Mouse (Mus musculus): ENCODE measurements around the gene Mylk. TPM values are rescaled to one million over a fixed set of nuclear protein-coding genes. Genes with fewer than 3 reads are reported as not detected.
A peak's percentile ranks its signal among the peaks of the same experiment; 100 is the strongest.

Mylk gene
- polyA plus RNA-seq, 1 experiment from 2014 or later, result 562 TPM

DNA sequence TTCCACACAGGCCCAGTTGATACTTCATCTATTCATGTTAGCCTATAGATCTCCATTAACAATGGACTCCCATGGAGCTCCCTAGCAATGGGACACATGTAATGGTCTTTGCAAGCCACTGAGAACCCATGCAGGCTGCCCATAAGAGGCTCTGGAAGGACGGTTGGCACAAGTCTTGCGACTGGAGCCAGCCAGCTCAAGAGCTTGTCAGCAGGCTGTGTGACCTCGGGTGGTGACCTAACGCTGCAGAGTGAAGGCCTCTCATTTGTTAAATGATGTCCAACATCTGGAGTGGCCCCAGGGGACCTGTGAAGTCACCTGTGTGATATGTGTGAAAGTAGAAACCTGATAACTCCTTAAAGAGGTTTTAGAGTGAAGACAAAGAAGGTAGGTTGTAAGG lies 252.0 kb downstream of the Mylk start:
- Histone ChIP-seq H3K27ac (ENCODE audit: low read depth, low read length) (peak overlapping the region; percentile 31; the same call in 1 of the 2 replicates), H3K9me3 (ENCODE audit: control insufficient read depth) (no peaks in the 10 kb centered on the region), H3K4me1 (replicated peaks; ENCODE audit: control insufficient read depth, insufficient read depth, low read length) (no peaks in the 10 kb centered on the region; the same call in 1 of the 2 replicates), H3K4me2 (replicated peaks; ENCODE audit: low read depth) (peak overlapping the region; percentile 44), H3K4me3 (ENCODE audit: low read depth, low read length) (peak overlapping the region; percentile 10), H3K27me3 (replicated peaks; ENCODE audit: control insufficient read depth, insufficient read depth, low read length) (no peaks in the 10 kb centered on the region), H3K36me3 (ENCODE audit: control insufficient read depth, insufficient read depth) (peaks cover 24% of the 10 kb centered on the region), H3K9ac (ENCODE audit: low read depth, low read length) (peak overlapping the region; percentile 40)
- ATAC-seq, result no peak
- TF ChIP-seq CTCF (IDR thresholded peaks at IDR 0.05; ENCODE audit: low read depth), result no peak
- WGBS, result 67% methylated on average over 4 of the region's 4 CpGs

- TF ChIP-seq CTCF (IDR thresholded peaks at IDR 0.05; ENCODE audit: low read depth), result no peak
- 0 out of 2 replicates have a peak, but pooled peaks have one; percentile 27 for ATAC-seq
- H3K27ac ChIP-seq (ENCODE audit: low read depth, low read length), result peak overlapping the region; percentile 31
- peak overlapping the region; percentile 44 for H3K4me2 ChIP-seq (replicated peaks; ENCODE audit: low read depth)
- 37% methylated on average over 10 of the region's 10 CpGs for WGBS
- peak overlapping the region; percentile 40 for H3K9ac ChIP-seq (ENCODE audit: low read depth, low read length)
- H3K36me3 ChIP-seq (ENCODE audit: control insufficient read depth, insufficient read depth), result peaks cover 24% of the 10 kb centered on the region
- H3K27me3 ChIP-seq (replicated peaks; ENCODE audit: control insufficient read depth, insufficient read depth, low read length), result no peaks in the 10 kb centered on the region
- H3K9me3 ChIP-seq (ENCODE audit: control insufficient read depth), result no peaks in the 10 kb centered on the region
- peak overlapping the region; percentile 10 for H3K4me3 ChIP-seq (ENCODE audit: low read depth, low read length)
- no peaks in the 10 kb centered on the region; the same call in 1 of the 2 replicates for H3K4me1 ChIP-seq (replicated peaks; ENCODE audit: control insufficient read depth, insufficient read depth, low read length)
Measured at GRCm38 (mm10) chr16:34997576-34997975, 252.6 kb downstream of the Mylk start.

DNA sequence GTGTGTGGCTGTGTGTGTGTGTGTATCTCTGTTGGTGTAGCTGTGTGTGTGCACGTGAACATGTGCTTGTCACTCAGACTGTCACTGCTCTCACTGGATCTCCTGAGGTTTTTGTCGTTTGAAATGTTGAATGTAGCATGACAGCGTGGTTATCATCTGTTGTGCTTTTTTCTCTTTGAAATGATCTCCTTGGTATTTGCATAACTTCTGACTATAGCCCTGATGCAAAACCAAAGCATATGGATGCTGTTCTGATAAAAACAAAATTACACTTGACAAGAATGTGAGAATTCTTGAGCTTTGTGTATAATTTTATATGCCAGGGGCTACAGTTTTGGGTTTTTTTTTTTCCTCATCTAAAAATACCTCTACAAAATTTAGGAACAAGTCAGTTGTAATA lies 254.0 kb downstream of the Mylk start:
- H3K27ac ChIP-seq (ENCODE audit: low read depth, low read length), result no peak overlapping the region
- no peak overlapping the region for H3K9ac ChIP-seq (ENCODE audit: low read depth, low read length)
- no peak overlapping the region for H3K4me2 ChIP-seq (replicated peaks; ENCODE audit: low read depth)
- no peak for TF ChIP-seq CTCF (IDR thresholded peaks at IDR 0.05; ENCODE audit: low read depth)
- WGBS, result 71% methylated on average over 3 of the region's 3 CpGs
- H3K9me3 ChIP-seq (ENCODE audit: control insufficient read depth), result no peaks in the 10 kb centered on the region
- H3K27me3 ChIP-seq (replicated peaks; ENCODE audit: control insufficient read depth, insufficient read depth, low read length), result no peaks in the 10 kb centered on the region
- H3K36me3 ChIP-seq (ENCODE audit: control insufficient read depth, insufficient read depth), result peaks cover 19% of the 10 kb centered on the region
- ATAC-seq, result no peak
- no peaks in the 10 kb centered on the region; the same call in 1 of the 2 replicates for H3K4me1 ChIP-seq (replicated peaks; ENCODE audit: control insufficient read depth, insufficient read depth, low read length)
- no peak overlapping the region for H3K4me3 ChIP-seq (ENCODE audit: low read depth, low read length)

DNA sequence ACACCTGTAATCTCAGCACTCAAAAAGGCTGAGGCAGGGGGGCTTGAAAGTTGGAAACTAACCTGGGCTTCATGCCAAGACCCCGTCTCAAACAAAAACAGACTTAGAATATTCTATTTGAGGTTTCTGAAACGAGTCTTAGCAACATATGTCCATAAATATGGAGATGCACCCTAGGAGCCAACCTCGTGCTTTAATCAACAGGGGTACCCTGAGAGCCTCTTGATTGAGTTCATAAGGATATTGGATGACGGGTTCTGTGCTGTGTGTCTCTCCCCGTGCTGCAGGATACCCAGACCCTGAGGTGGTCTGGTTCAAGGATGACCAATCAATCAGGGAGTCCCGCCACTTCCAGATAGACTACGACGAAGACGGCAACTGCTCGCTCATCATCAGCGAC lies 255.0 kb downstream of the Mylk start:
- no peaks in the 10 kb centered on the region for H3K9me3 ChIP-seq (ENCODE audit: control insufficient read depth)
- no peak overlapping the region for H3K4me3 ChIP-seq (ENCODE audit: low read depth, low read length)
- no peak overlapping the region for H3K4me2 ChIP-seq (replicated peaks; ENCODE audit: low read depth)
- no peaks in the 10 kb centered on the region; the same call in 1 of the 2 replicates for H3K4me1 ChIP-seq (replicated peaks; ENCODE audit: control insufficient read depth, insufficient read depth, low read length)
- no peak for TF ChIP-seq CTCF (IDR thresholded peaks at IDR 0.05; ENCODE audit: low read depth)
- H3K27me3 ChIP-seq (replicated peaks; ENCODE audit: control insufficient read depth, insufficient read depth, low read length), result no peaks in the 10 kb centered on the region
- H3K27ac ChIP-seq (ENCODE audit: low read depth, low read length), result no peak overlapping the region
- H3K9ac ChIP-seq (ENCODE audit: low read depth, low read length), result no peak overlapping the region
- H3K36me3 ChIP-seq (ENCODE audit: control insufficient read depth, insufficient read depth), result peaks cover 19% of the 10 kb centered on the region
- ATAC-seq, result no peak
- 59% methylated on average over 11 of the region's 11 CpGs for WGBS

DNA sequence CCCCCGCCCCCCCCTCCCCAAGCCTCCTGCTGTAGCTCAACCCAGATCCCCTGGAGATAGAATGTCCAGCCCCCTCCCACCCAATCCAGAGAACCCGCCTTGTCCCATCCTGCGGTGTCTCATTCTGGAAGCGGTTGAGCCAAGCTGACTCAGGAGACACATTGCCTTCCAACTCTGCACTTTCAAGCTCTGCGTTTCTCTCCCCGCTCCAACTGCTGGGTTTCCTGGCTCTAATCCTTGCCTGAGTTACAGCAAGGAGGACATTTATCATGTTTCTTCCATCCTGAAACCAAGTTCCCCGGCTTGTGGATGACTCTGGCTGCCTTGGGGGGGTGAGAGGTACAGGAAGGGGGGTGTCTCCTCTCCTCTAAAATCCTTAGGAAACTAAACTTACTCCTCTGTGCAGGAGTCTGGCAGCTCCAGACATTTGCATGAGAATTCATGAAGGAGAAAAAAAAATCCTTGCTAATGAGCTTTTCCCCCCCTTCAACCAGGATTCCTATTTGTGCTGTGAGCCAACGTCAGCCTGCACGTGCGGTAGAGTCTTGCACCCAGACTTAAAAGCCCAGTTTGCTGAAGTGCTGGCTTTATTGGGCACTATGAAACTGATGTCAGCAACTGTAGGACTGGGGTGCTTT lies 256.0 kb downstream of the Mylk start:
- no peaks in the 10 kb centered on the region; the same call in 1 of the 2 replicates for H3K4me1 ChIP-seq (replicated peaks; ENCODE audit: control insufficient read depth, insufficient read depth, low read length)

DNA sequence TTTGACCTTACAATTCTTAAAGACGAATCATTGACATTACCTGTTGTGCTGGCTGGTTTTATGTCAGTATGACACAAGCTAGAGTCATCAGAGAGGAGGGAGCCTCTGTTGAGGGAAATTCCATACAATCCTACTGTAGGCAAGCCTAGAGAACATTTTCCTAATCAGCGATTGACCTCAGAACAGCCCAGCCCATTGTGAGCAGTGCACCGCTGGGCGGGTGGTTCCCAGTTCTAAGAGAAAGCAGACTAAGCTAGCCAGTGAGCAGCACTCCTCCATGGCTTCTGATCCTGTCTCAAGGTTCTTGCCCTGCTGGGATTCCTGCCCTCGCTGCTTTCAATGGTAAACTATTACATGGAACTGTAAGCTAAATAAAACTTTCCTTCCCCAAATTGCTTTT lies 259.3 kb downstream of the Mylk start:
- Histone ChIP-seq H3K4me2 (replicated peaks; ENCODE audit: low read depth) (no peak overlapping the region), H3K4me3 (ENCODE audit: low read depth, low read length) (no peak overlapping the region), H3K27ac (ENCODE audit: low read depth, low read length) (no peak overlapping the region), H3K36me3 (ENCODE audit: control insufficient read depth, insufficient read depth) (peaks cover 7% of the 10 kb centered on the region), H3K9me3 (ENCODE audit: control insufficient read depth) (no peaks in the 10 kb centered on the region), H3K4me1 (replicated peaks; ENCODE audit: control insufficient read depth, insufficient read depth, low read length) (no peaks in the 10 kb centered on the region), H3K27me3 (replicated peaks; ENCODE audit: control insufficient read depth, insufficient read depth, low read length) (no peaks in the 10 kb centered on the region), H3K9ac (ENCODE audit: low read depth, low read length) (no peak overlapping the region)
- no peak for TF ChIP-seq CTCF (IDR thresholded peaks at IDR 0.05; ENCODE audit: low read depth)
- ATAC-seq, result peak; percentile 31; the same call in 1 of the 2 replicates
- WGBS, result 44% methylated on average over 5 of the region's 5 CpGs

More for the DNA sequence above, 256.0 kb downstream of the Mylk start:
- TF ChIP-seq CTCF (IDR thresholded peaks at IDR 0.05; ENCODE audit: low read depth), result no peak
- no peak for ATAC-seq
- no peak overlapping the region for H3K4me2 ChIP-seq (replicated peaks; ENCODE audit: low read depth)
- no peak overlapping the region; the same call in 1 of the 2 replicates for H3K27ac ChIP-seq (ENCODE audit: low read depth, low read length)
- no peaks in the 10 kb centered on the region for H3K9me3 ChIP-seq (ENCODE audit: control insufficient read depth)
- no peaks in the 10 kb centered on the region for H3K27me3 ChIP-seq (replicated peaks; ENCODE audit: control insufficient read depth, insufficient read depth, low read length)
- peaks cover 19% of the 10 kb centered on the region for H3K36me3 ChIP-seq (ENCODE audit: control insufficient read depth, insufficient read depth)
- H3K4me3 ChIP-seq (ENCODE audit: low read depth, low read length), result no peak overlapping the region
- WGBS, result 37% methylated on average over 10 of the region's 10 CpGs
- H3K9ac ChIP-seq (ENCODE audit: low read depth, low read length), result no peak overlapping the region

All from intestine, postnatal 0 days (tissue).